23 mouse cellular contexts compared by ENCODE assay signal in genomic region chr8:87155819-87156425, GRCm38 (mm10).
DNase-seq lines count a peak whose midpoint lies in the region; ATAC-seq and TF ChIP-seq lines count a peak whose summit lies in the region.
"Had no signal": no experiment of that assay in that cellular context is flagged by ENCODE, and none has a peak within 500 bp of the region (broad histone marks: within the 10 kb centered on the region; RNA-seq: fewer than 3 reads in every experiment).

No protein-coding gene starts in this region.

- 72% methylated on average over 10 of the region's 10 CpGs for WGBS in forebrain, postnatal 0 days
- 74% methylated on average over 10 of the region's 10 CpGs for WGBS in forebrain, embryonic 13.5 days
- 50% methylated on average over 10 of the region's 10 CpGs for WGBS in lung, embryonic 16.5 days
- WGBS in midbrain, postnatal 0 days: 70% methylated on average over 10 of the region's 10 CpGs

- H3K4me3 ChIP-seq in forebrain, postnatal 0 days (ENCODE audit: low read depth, low read length): no peak overlapping the region
- no peak overlapping the region for H3K4me3 ChIP-seq in forebrain, embryonic 13.5 days
- no peak overlapping the region for H3K4me3 ChIP-seq in lung, embryonic 16.5 days (ENCODE audit: low read length)
- H3K4me3 ChIP-seq in midbrain, postnatal 0 days (ENCODE audit: low read depth, low read length): no peak overlapping the region
- H3K4me3 ChIP-seq: embryonic facial prominence, embryonic 13.5 days; erythroblast, embryonic 14.5 days; heart, adult 2 months; layer of hippocampus, adult 2 months; limb, embryonic 13.5 days; liver, embryonic 12.5 days had no signal

- no peak overlapping the region for H3K27ac ChIP-seq in forebrain, postnatal 0 days (ENCODE audit: low read depth, low read length)
- H3K27ac ChIP-seq in forebrain, embryonic 13.5 days: no peak overlapping the region
- H3K27ac ChIP-seq in lung, embryonic 16.5 days (ENCODE audit: low read length): no peak overlapping the region
- no peak overlapping the region for H3K27ac ChIP-seq in midbrain, postnatal 0 days (ENCODE audit: low read depth, low read length)
- H3K27ac ChIP-seq: embryonic facial prominence, embryonic 13.5 days; heart, adult 2 months; layer of hippocampus, adult 2 months; limb, embryonic 13.5 days; liver, embryonic 12.5 days had no signal

- no peak for DNase-seq in forebrain, postnatal 0 days
- no peak for DNase-seq in lung, adult 18-20 months
- peak; percentile 21 for DNase-seq in ZHBTc4 (ENCODE audit: low read depth, low spot score)
- peak; percentile 31 for DNase-seq in midbrain, postnatal 0 days (ENCODE audit: low spot score)
- no peak for DNase-seq in left cerebral cortex, adult 11 months (ENCODE audit: low spot score)
- DNase-seq: adrenal gland, adult 8-10 months; cerebellum, adult 2 months; cerebellum, postnatal 36 days; embryo, embryonic 11 days; gastrocnemius, postnatal 36 days; heart, adult 2 months; heart, postnatal 36 days; kidney, postnatal 25 days; layer of hippocampus, postnatal 36 days; lung, adult 2 months; thymus, postnatal 25 days had no signal

- H3K27me3 ChIP-seq in forebrain, postnatal 0 days (ENCODE audit: insufficient read depth, low read length): no peaks in the 10 kb centered on the region
- peaks cover 5% of the 10 kb centered on the region; the same call in 1 of the 2 replicates for H3K27me3 ChIP-seq in forebrain, embryonic 13.5 days
- no peaks in the 10 kb centered on the region for H3K27me3 ChIP-seq in lung, embryonic 16.5 days (ENCODE audit: control insufficient read depth, insufficient read depth, low read depth, low read length)
- no peaks in the 10 kb centered on the region for H3K27me3 ChIP-seq in midbrain, postnatal 0 days (ENCODE audit: insufficient read depth, low read length)
- H3K27me3 ChIP-seq: embryonic facial prominence, embryonic 13.5 days; limb, embryonic 13.5 days; liver, embryonic 12.5 days had no signal

- no peaks in the 10 kb centered on the region for H3K4me1 ChIP-seq in forebrain, postnatal 0 days (ENCODE audit: insufficient read depth)
- peaks cover 23% of the 10 kb centered on the region for H3K4me1 ChIP-seq in forebrain, embryonic 13.5 days
- no peaks in the 10 kb centered on the region for H3K4me1 ChIP-seq in lung, embryonic 16.5 days (replicated peaks; ENCODE audit: control insufficient read depth, insufficient read depth, low read length)
- peaks cover 9% of the 10 kb centered on the region for H3K4me1 ChIP-seq in midbrain, postnatal 0 days (ENCODE audit: insufficient read depth, low read length)
- H3K4me1 ChIP-seq: liver, embryonic 12.5 days had no signal

- no peak overlapping the region for H3K4me2 ChIP-seq in forebrain, postnatal 0 days (ENCODE audit: low read depth)
- no peak overlapping the region for H3K4me2 ChIP-seq in forebrain, embryonic 13.5 days
- no peak overlapping the region for H3K4me2 ChIP-seq in lung, embryonic 16.5 days (ENCODE audit: low read depth, low read length)
- H3K4me2 ChIP-seq in midbrain, postnatal 0 days (ENCODE audit: low read depth, low read length, poor library complexity, severe bottlenecking): no peak overlapping the region
- H3K4me2 ChIP-seq: embryonic facial prominence, embryonic 13.5 days; limb, embryonic 13.5 days; liver, embryonic 12.5 days had no signal

- no peaks in the 10 kb centered on the region for H3K9me3 ChIP-seq in forebrain, postnatal 0 days (ENCODE audit: low read length)
- no peaks in the 10 kb centered on the region for H3K9me3 ChIP-seq in forebrain, embryonic 13.5 days (replicated peaks)
- no peaks in the 10 kb centered on the region for H3K9me3 ChIP-seq in lung, embryonic 16.5 days (ENCODE audit: control insufficient read depth, low read length)
- no peaks in the 10 kb centered on the region for H3K9me3 ChIP-seq in midbrain, postnatal 0 days (ENCODE audit: low read length)
- H3K9me3 ChIP-seq: embryonic facial prominence, embryonic 13.5 days; limb, embryonic 13.5 days; liver, embryonic 12.5 days had no signal

- TF ChIP-seq CTCF in forebrain, postnatal 0 days (IDR thresholded peaks at IDR 0.05; ENCODE audit: low read depth): no peak
- no peak for TF ChIP-seq CTCF in midbrain, postnatal 0 days (IDR thresholded peaks at IDR 0.05)

- H3K36me3 ChIP-seq in forebrain, postnatal 0 days (ENCODE audit: insufficient read depth): no peaks in the 10 kb centered on the region
- H3K36me3 ChIP-seq in forebrain, embryonic 13.5 days (ENCODE audit: poor library complexity, severe bottlenecking): no peaks in the 10 kb centered on the region
- H3K36me3 ChIP-seq in lung, embryonic 16.5 days (ENCODE audit: control insufficient read depth, insufficient read depth, low read length): no peaks in the 10 kb centered on the region
- H3K36me3 ChIP-seq in midbrain, postnatal 0 days (ENCODE audit: insufficient read depth, low read length): no peaks in the 10 kb centered on the region
- H3K36me3 ChIP-seq: embryonic facial prominence, embryonic 13.5 days; limb, embryonic 13.5 days; liver, embryonic 12.5 days had no signal

- 0 out of 2 replicates have a peak, but pooled peaks have one; percentile 38 for ATAC-seq in forebrain, postnatal 0 days
- no peak for ATAC-seq in forebrain, embryonic 13.5 days
- 0 out of 2 replicates have a peak, but pooled peaks have one; percentile 20 for ATAC-seq in lung, embryonic 16.5 days (ENCODE audit: low read depth)
- no peak for ATAC-seq in midbrain, postnatal 0 days (ENCODE audit: low FRiP score)
- ATAC-seq: liver, embryonic 12.5 days had no signal

- H3K9ac ChIP-seq in forebrain, postnatal 0 days: no peak overlapping the region
- no peak overlapping the region for H3K9ac ChIP-seq in forebrain, embryonic 13.5 days
- no peak overlapping the region for H3K9ac ChIP-seq in lung, embryonic 16.5 days (ENCODE audit: low read length)
- H3K9ac ChIP-seq in midbrain, postnatal 0 days (replicated peaks; ENCODE audit: low read length, poor library complexity, severe bottlenecking): no peak overlapping the region
- H3K9ac ChIP-seq: embryonic facial prominence, embryonic 13.5 days; limb, embryonic 13.5 days; liver, embryonic 12.5 days had no signal

Comparison
In these comparisons a context has a peak if more than half of its experiments do, and no peak if none do; other contexts are left out.
1. ATAC-seq: peak in forebrain, postnatal 0 days (single experiment) and lung, embryonic 16.5 days (single experiment); none in forebrain, embryonic 13.5 days (single experiment) and midbrain, postnatal 0 days (single experiment).
2. DNase-seq: peak in ZHBTc4 (single experiment) and midbrain, postnatal 0 days (single experiment); none in forebrain, postnatal 0 days (single experiment), lung, adult 18-20 months (0 of 2) and left cerebral cortex, adult 11 months (single experiment).